Mouse (Mus musculus) intestine, embryonic 16.5 days (tissue): ENCODE results near the gene Bhlhe23. TPM values are rescaled to one million over a fixed set of nuclear protein-coding genes. Genes with fewer than 3 reads are reported as not detected.

ENCODE experiments used
- ATAC-seq: fragments of 200-750 bp; cut with Nextera tagmentation; 2 replicates; pipeline ENCODE4 v1.8.0; 2017; ENCODE audit warnings: moderate TSS enrichment, moderate library complexity
- H3K27ac ChIP-seq: fragments of 300-500 bp; sonication (generic); 2 replicates; pipeline ENCODE4 v1.5.1; 2014; ENCODE audit warnings: mild to moderate bottlenecking, low read length
- H3K27me3 ChIP-seq: fragments of 300-500 bp; sonication (generic); replicated peaks from 2 replicates; pipeline ENCODE4 v1.6.1; 2014; ENCODE audit warnings: low read length, control low read depth, mixed read lengths; ENCODE audit not compliant: control insufficient read depth, insufficient read depth
- H3K36me3 ChIP-seq: fragments of 300-500 bp; sonication (generic); 2 replicates; pipeline ENCODE4 v1.6.1; 2014; ENCODE audit warnings: low read length, control low read depth; ENCODE audit not compliant: control insufficient read depth, insufficient read depth
- H3K4me1 ChIP-seq: fragments of 300-500 bp; sonication (generic); 2 replicates; pipeline ENCODE4 v1.6.1; 2014; ENCODE audit warnings: low read length, control low read depth, mixed read lengths; ENCODE audit not compliant: control insufficient read depth, insufficient read depth
- H3K4me2 ChIP-seq: fragments of 300-500 bp; sonication (generic); 2 replicates; pipeline ENCODE4 v1.6.1; 2014; ENCODE audit warnings: low read depth, low read length, control low read depth
- H3K4me3 ChIP-seq: fragments of 300-500 bp; sonication (generic); 2 replicates; pipeline ENCODE4 v1.5.1; 2014; ENCODE audit warnings: mild to moderate bottlenecking, low read length
- H3K9ac ChIP-seq: fragments of 300-500 bp; sonication (generic); 2 replicates; pipeline ENCODE4 v1.6.1; 2014; ENCODE audit warnings: low read depth, low read length
- H3K9me3 ChIP-seq: fragments of 300-500 bp; sonication (generic); 2 replicates; pipeline ENCODE4 v1.6.1; 2016; ENCODE audit warnings: low read length, control low read depth; ENCODE audit not compliant: control insufficient read depth
- WGBS: fragments of 180-500 bp; shearing (Covaris S2); extraction: QIAGEN DNeasy Blood & Tissue Kit; methylation state at CpG from one replicate; pipeline ENCODE4 v1.1.7; 2014; 5-methylcytosine and 5-hydroxymethylcytosine counted together
- polyA plus RNA-seq: library from polyadenylated mRNA; unstranded; fragments of >200 nt; fragmentation: Nextera tagmentation; extraction: Ambion mirVana; gene quantifications from 2 replicates; pipeline ENCODE4 v1.2.1, GENCODE M21; 2015

The Bhlhe23 gene
- polyA plus RNA-seq, 1 experiment from 2014 or later, result not detected

DNA sequence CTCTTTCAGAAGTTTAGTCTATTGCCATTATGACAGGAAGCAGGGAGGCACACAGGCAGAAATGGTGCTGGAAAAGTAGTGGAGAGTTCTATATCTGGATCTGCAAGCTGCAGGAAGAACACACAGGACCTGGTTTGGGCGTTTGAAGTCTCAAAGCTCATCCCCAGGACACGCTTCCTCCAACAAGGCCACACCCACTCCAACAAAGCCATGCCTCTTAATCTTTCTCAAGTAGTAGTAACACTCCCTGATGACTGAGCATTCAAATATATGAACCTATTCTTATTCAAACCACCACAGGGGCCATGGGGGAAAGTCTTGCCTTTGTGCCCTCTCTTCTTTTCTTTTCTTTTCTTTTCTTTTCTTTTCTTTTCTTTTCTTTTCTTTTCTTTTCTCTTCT lies 3.6 kb upstream of the Bhlhe23 start:
- Histone ChIP-seq H3K9ac (no peak overlapping the region), H3K9me3 (no peaks in the 10 kb centered on the region), H3K27ac (no peak overlapping the region), H3K27me3 (peaks cover 50% of the 10 kb centered on the region), H3K4me3 (no peak overlapping the region), H3K4me1 (0 out of 2 replicates have a peak, but pooled peaks cover 2% of the 10 kb centered on the region), H3K36me3 (no peaks in the 10 kb centered on the region), H3K4me2 (no peak overlapping the region)
- no peak for ATAC-seq
- WGBS, result 6% methylated on average over 2 of the region's 2 CpGs

DNA sequence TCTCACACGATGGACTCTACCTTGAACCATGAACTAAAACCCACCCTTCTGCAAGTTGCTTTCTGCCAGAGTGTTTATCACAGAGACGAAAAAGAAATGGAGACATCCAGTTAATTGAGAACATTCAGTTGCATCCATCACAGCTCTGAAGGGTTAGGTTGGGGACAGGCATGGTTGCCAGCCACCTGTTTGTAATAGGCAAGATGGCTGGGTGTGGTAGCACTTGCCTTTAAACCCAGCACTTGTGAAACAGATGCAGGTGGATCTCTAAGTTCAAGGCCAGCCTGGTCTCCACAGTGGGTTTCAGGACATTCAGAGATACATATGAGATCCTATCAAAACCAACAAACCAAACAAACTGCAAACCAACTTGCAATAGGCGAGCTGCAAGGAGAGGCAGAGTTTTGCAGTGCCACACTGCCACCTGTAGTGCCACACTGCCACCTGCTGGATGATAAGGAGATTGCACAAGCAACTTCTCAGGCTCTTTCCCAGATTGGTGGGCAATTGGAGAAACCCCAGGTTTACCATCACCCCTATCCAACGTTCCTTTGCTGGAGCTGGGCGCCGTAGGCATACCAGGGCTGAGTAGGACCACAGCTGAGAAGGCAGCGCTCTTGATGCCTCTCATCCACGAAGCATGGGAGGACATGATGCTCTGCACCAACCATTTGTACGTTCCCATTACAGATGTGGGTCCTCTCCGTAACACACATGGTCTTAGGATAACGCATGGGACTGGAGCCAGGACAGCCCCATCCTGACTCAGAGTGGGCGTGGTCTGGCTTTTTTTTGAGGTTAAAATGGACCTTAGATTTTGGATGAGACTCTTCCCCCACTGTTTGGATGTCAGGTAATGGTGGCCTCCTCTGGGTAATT lies 2.8 kb upstream of the Bhlhe23 start:
- no peak overlapping the region for H3K4me3 ChIP-seq
- H3K4me2 ChIP-seq, result no peak overlapping the region
- no peak overlapping the region for H3K9ac ChIP-seq
- no peaks in the 10 kb centered on the region for H3K9me3 ChIP-seq
- 0 out of 2 replicates have a peak, but pooled peaks cover 2% of the 10 kb centered on the region for H3K4me1 ChIP-seq
- H3K36me3 ChIP-seq, result no peaks in the 10 kb centered on the region
- ATAC-seq, result no peak
- H3K27me3 ChIP-seq, result peaks cover 55% of the 10 kb centered on the region
- 22% methylated on average over 12 of the region's 12 CpGs for WGBS
- H3K27ac ChIP-seq, result no peak overlapping the region

DNA sequence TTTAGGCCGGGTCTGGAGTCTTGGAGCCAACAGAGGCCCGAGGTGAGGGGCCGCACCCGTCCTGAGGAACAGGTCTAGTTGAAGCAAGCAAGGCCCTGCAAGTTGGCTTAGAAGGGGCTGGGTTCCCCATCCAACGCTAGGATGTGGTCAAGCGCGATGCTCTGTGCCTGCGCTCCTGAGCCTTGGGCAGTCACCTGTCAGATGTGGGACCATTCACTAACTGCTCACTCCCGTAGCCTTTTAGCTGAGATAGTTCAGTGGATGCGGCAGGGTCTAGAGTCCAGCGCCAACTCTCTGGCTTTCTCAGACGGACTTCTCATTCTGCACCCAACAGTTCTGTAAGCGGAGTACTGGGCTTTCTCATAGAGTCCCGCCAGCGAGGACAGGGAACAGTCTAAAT lies 1.1 kb downstream of the Bhlhe23 start:
- Histone ChIP-seq H3K9ac (no peak overlapping the region), H3K36me3 (no peaks in the 10 kb centered on the region), H3K4me1 (0 out of 2 replicates have a peak, but pooled peaks cover 2% of the 10 kb centered on the region), H3K27ac (no peak overlapping the region), H3K4me2 (no peak overlapping the region), H3K4me3 (no peak overlapping the region), H3K9me3 (no peaks in the 10 kb centered on the region), H3K27me3 (peaks cover 67% of the 10 kb centered on the region)
- 6% methylated on average over 15 of the region's 15 CpGs for WGBS
- ATAC-seq, result no peak

DNA sequence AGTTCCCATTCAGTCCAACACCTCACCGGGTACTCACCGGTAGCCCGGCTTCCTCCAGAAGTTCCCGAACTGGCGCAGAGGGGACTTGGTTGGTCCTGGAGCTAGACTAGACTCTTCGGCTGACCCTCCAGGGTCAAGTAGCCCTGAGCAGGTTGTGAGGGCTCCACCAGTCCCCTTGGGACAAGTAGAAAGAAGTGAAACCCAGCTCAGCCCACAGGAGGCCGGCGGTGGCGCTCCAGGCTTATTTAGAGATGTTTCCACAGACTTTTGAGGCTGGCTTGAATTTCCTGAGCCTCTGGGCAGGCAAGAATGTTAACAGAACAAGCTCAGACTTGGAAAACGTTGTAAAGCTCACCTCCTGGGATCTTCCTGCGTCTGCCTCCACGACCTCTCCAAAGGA lies 1.5 kb downstream of the Bhlhe23 start:
- H3K4me2 ChIP-seq, result no peak overlapping the region
- 7% methylated on average over 12 of the region's 12 CpGs for WGBS
- H3K36me3 ChIP-seq, result no peaks in the 10 kb centered on the region
- 0 out of 2 replicates have a peak, but pooled peaks cover 2% of the 10 kb centered on the region for H3K4me1 ChIP-seq
- no peak overlapping the region for H3K27ac ChIP-seq
- H3K9me3 ChIP-seq, result no peaks in the 10 kb centered on the region
- ATAC-seq, result no peak
- H3K4me3 ChIP-seq, result no peak overlapping the region
- H3K27me3 ChIP-seq, result peaks cover 67% of the 10 kb centered on the region
- no peak overlapping the region for H3K9ac ChIP-seq

DNA sequence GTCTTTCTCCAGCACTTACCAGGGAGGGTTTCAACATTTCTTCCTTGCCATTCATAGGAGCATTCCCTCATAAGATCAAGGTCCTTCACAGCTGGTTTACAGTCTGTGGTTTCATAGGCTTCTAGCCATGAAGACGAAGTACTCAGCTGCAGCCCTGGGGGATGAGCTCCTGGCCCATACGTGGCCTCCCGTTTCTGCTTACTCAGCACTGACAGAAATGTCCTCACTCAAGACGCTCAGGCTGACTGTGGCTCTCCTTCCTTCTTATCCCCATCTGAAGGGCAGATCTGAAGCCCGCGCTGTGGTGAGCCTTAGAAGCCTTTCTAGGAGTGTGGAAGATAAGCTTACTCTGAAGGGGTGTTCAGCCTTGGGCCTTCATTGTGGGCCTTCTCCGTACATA lies 11.0 kb downstream of the Bhlhe23 start:
- H3K4me1 ChIP-seq, result no peaks in the 10 kb centered on the region
- H3K27ac ChIP-seq, result no peak overlapping the region
- no peak overlapping the region for H3K9ac ChIP-seq
- ATAC-seq, result no peak
- no peak overlapping the region for H3K4me3 ChIP-seq
- H3K36me3 ChIP-seq, result no peaks in the 10 kb centered on the region
- H3K9me3 ChIP-seq, result no peaks in the 10 kb centered on the region
- 74% methylated on average over 7 of the region's 7 CpGs for WGBS
- no peak overlapping the region for H3K4me2 ChIP-seq
- peaks cover 3% of the 10 kb centered on the region for H3K27me3 ChIP-seq

DNA sequence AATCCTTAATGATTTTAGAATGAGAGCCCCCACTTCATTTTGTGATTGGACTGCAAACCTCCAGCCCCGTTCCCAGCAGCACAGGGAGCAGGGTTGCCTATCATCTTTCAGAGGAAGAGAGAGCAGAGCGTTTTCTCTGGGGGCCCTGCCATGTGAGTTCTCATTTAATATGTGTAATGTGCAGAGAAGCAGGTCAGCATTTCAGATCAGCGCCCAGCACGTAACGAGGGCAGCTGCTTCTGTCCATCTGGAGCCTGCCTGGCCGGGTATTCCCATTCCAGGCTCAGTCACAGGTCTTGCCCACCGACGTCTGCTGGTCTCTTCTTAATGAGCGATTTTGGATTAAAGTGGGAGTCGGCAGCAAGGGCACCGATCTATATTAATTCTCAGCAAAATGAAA lies 11.7 kb downstream of the Bhlhe23 start:
- Histone ChIP-seq H3K27me3 (peaks cover 3% of the 10 kb centered on the region; the same call in 1 of the 2 replicates), H3K9me3 (no peaks in the 10 kb centered on the region), H3K4me1 (no peaks in the 10 kb centered on the region), H3K36me3 (no peaks in the 10 kb centered on the region), H3K27ac (no peak overlapping the region), H3K4me3 (no peak overlapping the region), H3K4me2 (no peak overlapping the region), H3K9ac (no peak overlapping the region)
- ATAC-seq, result no peak
- 76% methylated on average over 11 of the region's 11 CpGs for WGBS

DNA sequence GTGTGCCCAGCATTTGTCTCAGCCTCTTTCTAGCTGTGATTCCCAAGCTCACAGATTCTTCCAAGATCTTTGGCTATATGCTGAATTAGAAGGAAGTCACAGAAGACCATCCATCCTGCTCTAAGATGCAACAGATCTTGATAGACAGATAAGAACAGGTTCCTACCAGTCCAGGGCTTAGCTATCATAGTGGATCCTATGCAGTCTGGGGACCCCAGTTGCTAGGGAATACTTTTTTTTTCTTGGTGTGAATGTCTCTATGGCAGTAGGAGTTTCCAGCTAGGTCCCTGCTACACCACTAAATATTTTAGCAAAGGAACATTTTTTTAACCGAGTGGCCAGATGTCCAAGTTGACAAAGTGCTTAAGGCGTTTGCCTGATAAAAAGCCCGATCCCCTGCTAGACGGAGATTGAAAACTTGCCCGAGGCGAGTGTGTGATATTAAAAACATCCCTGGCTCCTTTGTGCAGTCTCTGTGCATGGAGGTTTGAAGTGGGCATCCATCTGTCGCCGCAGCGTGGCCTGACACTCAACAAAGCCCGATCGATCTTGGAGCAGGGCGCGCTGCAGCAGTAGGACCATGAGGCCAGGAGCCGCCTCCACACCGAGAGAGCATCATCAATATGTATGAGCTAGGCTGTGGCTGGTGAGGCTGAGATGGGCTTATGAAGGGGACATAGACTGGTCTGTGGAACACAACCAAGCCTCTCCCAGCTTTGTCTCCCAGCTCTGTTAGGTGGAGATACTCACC lies 18.0 kb downstream of the Bhlhe23 start:
- Histone ChIP-seq H3K27ac (no peak overlapping the region), H3K4me1 (no peaks in the 10 kb centered on the region), H3K36me3 (no peaks in the 10 kb centered on the region), H3K9ac (no peak overlapping the region), H3K9me3 (no peaks in the 10 kb centered on the region), H3K27me3 (no peaks in the 10 kb centered on the region; the same call in 1 of the 2 replicates), H3K4me2 (no peak overlapping the region), H3K4me3 (no peak overlapping the region)
- no peak for ATAC-seq
- 53% methylated on average over 15 of the region's 15 CpGs for WGBS

DNA sequence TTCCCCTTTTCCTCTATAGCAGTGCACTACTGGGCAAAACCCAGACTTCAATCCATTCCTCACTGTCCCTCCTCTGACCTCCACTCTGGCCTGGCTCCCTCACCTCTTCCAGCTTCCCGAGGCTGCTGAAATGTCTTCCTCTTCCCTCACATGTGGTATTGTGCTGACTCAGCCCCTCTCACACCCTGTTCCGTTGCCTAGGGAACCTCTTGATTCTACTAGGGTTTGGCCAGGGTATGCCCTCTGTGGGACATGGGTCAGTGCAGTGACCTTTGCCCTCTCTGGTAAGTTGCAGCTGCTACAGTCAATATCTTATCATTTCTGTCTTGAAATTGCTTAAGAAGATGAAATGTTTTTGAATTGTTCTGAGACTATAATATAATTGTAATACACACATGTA lies 19.9 kb downstream of the Bhlhe23 start:
- Histone ChIP-seq H3K4me3 (no peak overlapping the region), H3K9me3 (no peaks in the 10 kb centered on the region), H3K27me3 (no peaks in the 10 kb centered on the region; the same call in 1 of the 2 replicates), H3K27ac (no peak overlapping the region), H3K36me3 (no peaks in the 10 kb centered on the region), H3K4me1 (no peaks in the 10 kb centered on the region), H3K4me2 (no peak overlapping the region), H3K9ac (no peak overlapping the region)
- no peak for ATAC-seq
- WGBS, result 39% methylated on average over 2 of the region's 2 CpGs

DNA sequence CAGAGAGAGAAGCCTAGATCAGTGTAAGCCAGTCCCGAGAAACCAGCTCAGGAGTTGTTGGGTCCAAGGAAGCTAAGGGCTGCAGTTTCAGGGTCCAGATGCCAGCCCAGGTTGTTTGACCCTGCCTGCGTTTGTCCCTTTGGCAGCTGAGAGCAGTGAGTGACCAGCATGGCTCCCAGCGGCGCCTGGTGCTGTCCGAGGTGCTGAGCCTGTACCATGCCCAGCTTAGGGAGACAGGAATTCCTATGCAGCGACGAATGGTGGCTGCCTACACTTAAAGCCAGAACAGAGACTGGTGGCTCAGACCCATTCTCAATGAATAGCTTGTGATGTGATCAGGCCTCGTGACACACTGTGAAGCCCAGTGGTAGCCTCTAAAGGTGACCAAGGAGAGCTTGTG lies 20.8 kb downstream of the Bhlhe23 start:
- 2% methylated on average over 8 of the region's 8 CpGs for WGBS
- no peaks in the 10 kb centered on the region for H3K4me1 ChIP-seq

More for the DNA sequence above, 20.8 kb downstream of the Bhlhe23 start:
- Histone ChIP-seq H3K4me2 (no peak overlapping the region), H3K4me3 (no peak overlapping the region), H3K9ac (no peak overlapping the region), H3K9me3 (no peaks in the 10 kb centered on the region), H3K36me3 (no peaks in the 10 kb centered on the region), H3K27me3 (no peaks in the 10 kb centered on the region; the same call in 1 of the 2 replicates), H3K27ac (no peak overlapping the region)
- no peak for ATAC-seq
